Mouse (Mus musculus) heart, embryonic 12.5 days (tissue): ENCODE measurements around the gene Arpc1a. TPM values are rescaled to one million over a fixed set of nuclear protein-coding genes. Genes with fewer than 3 reads are reported as not detected.

Source experiments
- ATAC-seq: fragments of 200-750 bp; cut with Nextera tagmentation; 2 replicates; pipeline ENCODE4 v1.8.0; 2017; ENCODE audit warnings: moderate TSS enrichment, moderate library complexity; ENCODE audit not compliant: insufficient number of reproducible peaks, low FRiP score
- H3K27ac ChIP-seq: fragments of 300-500 bp; sonication (generic); 2 replicates; pipeline ENCODE4 v1.5.1; 2016; ENCODE audit warnings: mild to moderate bottlenecking, moderate library complexity; ENCODE audit not compliant: poor library complexity, severe bottlenecking
- H3K27me3 ChIP-seq: fragments of 300-500 bp; sonication (generic); replicated peaks from 2 replicates; pipeline ENCODE4 v1.6.1; 2016; ENCODE audit warnings: mild to moderate bottlenecking, moderate library complexity
- H3K36me3 ChIP-seq: fragments of 300-500 bp; sonication (generic); 2 replicates; pipeline ENCODE4 v1.6.1; 2016; ENCODE audit warnings: mild to moderate bottlenecking, moderate library complexity
- H3K4me1 ChIP-seq: fragments of 300-500 bp; sonication (generic); replicated peaks from 2 replicates; pipeline ENCODE4 v1.6.1; 2016; ENCODE audit warnings: mild to moderate bottlenecking
- H3K4me2 ChIP-seq: fragments of 300-500 bp; sonication (generic); 2 replicates; pipeline ENCODE4 v1.6.1; 2016; ENCODE audit warnings: mild to moderate bottlenecking, moderate library complexity
- H3K4me3 ChIP-seq: fragments of 300-500 bp; sonication (generic); 2 replicates; pipeline ENCODE4 v1.5.1; 2016; ENCODE audit warnings: mild to moderate bottlenecking
- H3K9ac ChIP-seq: fragments of 300-500 bp; sonication (generic); 2 replicates; pipeline ENCODE4 v1.6.1; 2016; ENCODE audit warnings: mild to moderate bottlenecking, moderate library complexity
- H3K9me3 ChIP-seq: fragments of 300-500 bp; sonication (generic); replicated peaks from 2 replicates; pipeline ENCODE4 v1.6.1; 2016; ENCODE audit warnings: mild to moderate bottlenecking, moderate library complexity
- WGBS: fragments of 180-500 bp; shearing (Covaris S2); methylation state at CpG from one replicate; pipeline ENCODE4 v1.1.7; 2016; 5-methylcytosine and 5-hydroxymethylcytosine counted together
- polyA plus RNA-seq: library from polyadenylated mRNA; unstranded; fragments of >200 nt; fragmentation: Nextera tagmentation; extraction: Ambion mirVana; gene quantifications from 2 replicates; pipeline ENCODE4 v1.2.1, GENCODE M21; 2016

The Arpc1a gene
- polyA plus RNA-seq, 1 experiment from 2014 or later = 105 TPM

DNA sequence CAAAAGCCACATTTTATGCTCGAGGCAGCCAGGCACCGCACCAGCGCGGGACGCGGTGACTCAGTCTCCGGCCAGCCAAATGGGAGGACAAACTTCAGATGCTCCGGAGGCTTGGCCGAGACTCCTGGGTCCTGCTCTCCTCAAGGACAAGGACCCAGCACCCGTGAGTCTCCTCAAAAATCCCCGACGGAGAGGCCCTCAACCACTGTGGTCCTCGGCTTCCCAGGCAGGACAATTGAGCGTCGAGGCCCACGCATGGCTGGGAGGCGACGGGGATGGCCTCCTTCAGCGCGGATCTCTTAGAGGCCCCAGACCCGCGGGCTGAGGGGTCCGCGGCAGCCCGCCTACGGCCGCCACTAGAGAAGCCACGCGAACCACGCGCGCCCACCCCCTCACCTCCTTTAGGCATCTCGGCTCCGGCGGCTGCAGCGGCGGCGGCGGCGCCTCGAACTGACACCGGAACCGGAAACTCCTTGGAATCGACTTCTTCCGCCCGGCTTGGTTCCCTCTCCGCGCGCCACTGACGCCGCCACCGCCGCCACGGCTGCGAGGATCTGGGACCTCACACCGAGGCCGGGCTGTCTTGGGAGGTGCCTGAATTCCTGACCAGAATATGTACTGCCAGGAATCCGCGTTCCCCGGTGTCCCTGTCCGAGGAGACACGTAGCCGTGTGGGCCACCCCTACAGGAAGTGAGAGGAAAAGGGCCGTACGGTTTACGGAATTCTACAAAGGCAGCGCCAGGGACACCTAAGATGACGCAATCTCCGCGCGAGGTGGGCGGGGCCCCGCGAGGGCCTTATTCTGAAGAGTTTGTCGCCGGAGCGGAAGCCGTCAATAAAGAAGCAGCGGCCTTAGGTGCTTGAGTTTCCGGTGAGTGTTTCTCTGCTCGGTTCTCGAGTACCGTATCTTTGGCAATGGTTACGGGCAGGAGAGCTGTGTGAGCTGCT, 56.2 kb downstream of the Arpc1a start, which contains the start of the genes Pdap1 and Bud31:
Pdap1 (minus strand) TSS at position 668 of the 949 bp plus-strand sequence.
Bud31 (plus strand) TSS at position 792 of the 949 bp plus-strand sequence.
- H3K9me3 ChIP-seq = no peaks in the 10 kb centered on the region
- H3K36me3 ChIP-seq = peaks cover 52% of the 10 kb centered on the region
- peak within 1 kb of the TSS; percentile 83 for H3K27ac ChIP-seq
- H3K4me1 ChIP-seq = peaks cover 26% of the 10 kb centered on the region
- peak within 1 kb of the TSS; percentile 94 for H3K9ac ChIP-seq
- H3K27me3 ChIP-seq = no peaks in the 10 kb centered on the region
- H3K4me3 ChIP-seq = peak within 1 kb of the TSS; percentile 80
- peak within 1 kb of the TSS; percentile 96 for H3K4me2 ChIP-seq
- WGBS = under 1% methylated on average over 84 of the region's 84 CpGs
- peak; percentile 93 for ATAC-seq

GRCm38 (mm10) chr5:145140611-145141010, 57.0 kb downstream of the Arpc1a start:
- Histone ChIP-seq H3K27me3 (no peaks in the 10 kb centered on the region), H3K4me2 (peak overlapping the region; percentile 96), H3K27ac (peak overlapping the region; percentile 83), H3K9ac (peak overlapping the region; percentile 94), H3K4me3 (peak overlapping the region; percentile 80), H3K4me1 (peaks cover 26% of the 10 kb centered on the region), H3K36me3 (peaks cover 54% of the 10 kb centered on the region), H3K9me3 (no peaks in the 10 kb centered on the region)
- WGBS = under 1% methylated on average over 18 of the region's 18 CpGs
- ATAC-seq = 0 out of 2 replicates have a peak, but pooled peaks have one; percentile 16

GRCm38 (mm10) chr5:145147748-145148147, 64.1 kb downstream of the Arpc1a start:
- no peak overlapping the region for H3K9ac ChIP-seq
- H3K36me3 ChIP-seq = peaks cover 100% of the 10 kb centered on the region
- no peak overlapping the region for H3K27ac ChIP-seq
- no peaks in the 10 kb centered on the region for H3K4me1 ChIP-seq
- no peaks in the 10 kb centered on the region for H3K9me3 ChIP-seq
- no peaks in the 10 kb centered on the region for H3K27me3 ChIP-seq
- 91% methylated on average over 5 of the region's 5 CpGs for WGBS
- no peak overlapping the region for H3K4me2 ChIP-seq
- no peak for ATAC-seq
- no peak overlapping the region for H3K4me3 ChIP-seq

DNA sequence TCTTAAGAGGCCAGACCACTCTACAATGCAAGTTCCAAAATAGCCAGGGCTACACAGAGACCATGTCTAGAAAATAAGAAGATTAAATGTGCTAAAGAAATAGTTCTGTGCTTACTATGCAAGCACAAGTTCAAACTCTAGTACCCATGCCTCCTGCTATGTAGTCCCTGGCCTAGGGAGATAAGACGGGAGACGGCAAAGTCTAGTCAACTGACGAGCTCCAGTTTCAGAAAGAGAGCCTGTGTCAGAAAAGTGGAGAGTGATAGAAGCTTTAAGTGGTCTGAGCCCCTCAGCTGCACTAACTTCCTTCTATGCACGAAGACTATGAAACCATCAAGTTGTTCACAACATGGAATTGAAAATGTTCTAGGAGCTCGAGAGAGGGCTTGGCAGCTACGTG, 65.7 kb downstream of the Arpc1a start:
- Histone ChIP-seq H3K9ac (no peak overlapping the region), H3K9me3 (no peaks in the 10 kb centered on the region), H3K36me3 (peaks cover 99% of the 10 kb centered on the region), H3K4me2 (no peak overlapping the region), H3K4me3 (no peak overlapping the region), H3K27me3 (no peaks in the 10 kb centered on the region), H3K4me1 (no peaks in the 10 kb centered on the region), H3K27ac (no peak overlapping the region)
- 66% methylated on average over 6 of the region's 6 CpGs for WGBS
- no peak for ATAC-seq

GRCm38 (mm10) chr5:145152690-145153089, 69.1 kb downstream of the Arpc1a start:
- Histone ChIP-seq H3K27me3 (no peaks in the 10 kb centered on the region), H3K9me3 (no peaks in the 10 kb centered on the region), H3K4me1 (no peaks in the 10 kb centered on the region), H3K4me2 (no peak overlapping the region), H3K4me3 (no peak overlapping the region), H3K36me3 (peaks cover 92% of the 10 kb centered on the region), H3K9ac (no peak overlapping the region), H3K27ac (no peak overlapping the region; the same call in 1 of the 2 replicates)
- WGBS = 81% methylated on average over 5 of the region's 5 CpGs
- peak; percentile 78 for ATAC-seq

Other genes with a start within 250 kb of the Arpc1a start
- 18.7 and 21.6 TPM in 2 replicates for gene Smurf1, start 118.0 kb upstream of the Arpc1a start, polyA plus RNA-seq
- gene Gm4871, start 51.1 kb upstream of the Arpc1a start, polyA plus RNA-seq = not detected in 2 replicates
- not detected in 2 replicates for gene 1700018F24Rik, start 40.8 kb upstream of the Arpc1a start, polyA plus RNA-seq
- gene Kpna7, start 200 bp downstream of the Arpc1a start, polyA plus RNA-seq = not detected in 2 replicates
- 187 and 192 TPM in 2 replicates for gene Arpc1b, start 30.4 kb downstream of the Arpc1a start, polyA plus RNA-seq
- gene Pdap1, start 56.4 kb downstream of the Arpc1a start, polyA plus RNA-seq = 71.8 and 78.5 TPM in 2 replicates
- 140 and 151 TPM in 2 replicates for gene Bud31, start 56.5 kb downstream of the Arpc1a start, polyA plus RNA-seq
- gene Ptcd1, start 83.3 kb downstream of the Arpc1a start, polyA plus RNA-seq = 13.1 and 14.1 TPM in 2 replicates
- gene Cpsf4, start 83.4 kb downstream of the Arpc1a start, polyA plus RNA-seq = 31.4 and 31.9 TPM in 2 replicates
- 997 and 1,021 TPM in 2 replicates for gene Atp5j2, start 108.2 kb downstream of the Arpc1a start, polyA plus RNA-seq
- gene Zkscan14, start 118.0 kb downstream of the Arpc1a start, polyA plus RNA-seq = 6.5 and 6.6 TPM in 2 replicates
- gene Zkscan5, start 120.7 kb downstream of the Arpc1a start, polyA plus RNA-seq = 10.7 and 11.5 TPM in 2 replicates
- 32.7 and 35.2 TPM in 2 replicates for gene Zfp655, start 147.9 kb downstream of the Arpc1a start, polyA plus RNA-seq
- 0.37 and 0.49 TPM in 2 replicates for gene Zscan25, start 196.7 kb downstream of the Arpc1a start, polyA plus RNA-seq